Mouse (Mus musculus): ENCODE data around the gene Atp5g1.
"Not testable (repeated sequence)": the region's sequence is repeated elsewhere in the genome, so short reads cannot be mapped to it uniquely, and the experiment has no call there.

The Atp5g1 gene

DNA sequence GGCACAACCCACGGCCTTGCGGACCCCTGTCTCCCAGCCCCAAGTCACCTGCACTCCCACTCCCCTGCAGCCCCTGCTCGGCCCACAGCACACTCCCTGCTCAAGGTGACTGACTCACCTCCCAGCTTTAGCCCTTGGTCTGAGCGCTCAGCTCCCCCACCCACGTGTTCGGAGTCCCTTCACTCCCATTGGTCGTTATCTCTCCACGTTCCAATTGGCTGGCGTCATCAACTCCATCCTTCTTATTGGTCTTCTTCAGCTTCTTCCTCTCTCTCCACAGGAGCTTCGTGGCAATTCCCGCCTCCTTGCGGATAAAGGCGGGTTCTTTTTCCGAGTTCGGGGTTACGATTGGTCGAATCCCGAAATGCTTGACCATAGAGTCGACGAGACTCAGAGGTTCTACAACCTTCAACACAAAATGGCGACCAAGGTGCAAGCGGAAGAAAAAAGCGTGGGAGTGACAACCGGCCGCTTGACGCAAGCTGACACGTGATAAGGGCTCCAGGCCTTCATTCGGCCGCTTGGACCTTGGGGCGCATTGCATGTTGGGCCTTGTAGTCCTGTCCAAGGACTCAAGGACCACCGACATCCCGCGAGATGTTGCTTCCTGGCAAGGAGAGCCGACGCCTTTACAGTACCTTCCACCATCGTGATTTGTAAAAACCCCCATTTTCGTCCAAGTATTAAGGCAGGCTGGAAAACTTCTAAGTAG is at the start of gene Atp5g1:
Atp5g1 (minus strand) TSS at position 162 of the 712 bp plus-strand sequence.
- DNase-seq (ENCODE audit: low read depth, low spot score): peak; percentile 99

GRCm38 (mm10) chr11:96124052-96124914 is 48.8 kb upstream of the Atp5g1 start:
- DNase-seq (ENCODE audit: low read depth, low spot score): no peak

DNA sequence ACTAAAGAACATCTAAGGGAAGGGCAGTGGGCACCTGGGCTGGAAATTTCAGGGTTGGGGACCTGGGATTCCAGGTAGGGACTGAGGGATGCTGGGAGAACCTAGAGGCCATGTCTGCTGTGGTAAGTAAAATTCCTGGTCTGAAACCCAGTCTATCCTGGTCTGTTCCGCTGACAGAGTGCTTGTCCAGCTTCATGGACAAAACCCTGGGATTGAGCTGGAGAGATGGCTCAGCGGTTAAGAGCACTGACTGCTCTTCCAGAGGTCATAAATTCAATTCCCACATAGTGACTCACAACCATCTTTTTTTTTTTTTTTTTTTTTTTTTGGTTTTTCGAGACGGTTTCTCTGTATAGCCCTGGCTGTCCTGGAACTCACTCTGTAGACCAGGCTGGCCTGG is 47.3 kb upstream of the Atp5g1 start:
- not testable (repeated sequence) for DNase-seq (ENCODE audit: low read depth, low spot score)

- DNase-seq (ENCODE audit: low read depth, low spot score): no peak
Measured at GRCm38 (mm10) chr11:96119401-96119800, 43.9 kb upstream of the Atp5g1 start.

DNA sequence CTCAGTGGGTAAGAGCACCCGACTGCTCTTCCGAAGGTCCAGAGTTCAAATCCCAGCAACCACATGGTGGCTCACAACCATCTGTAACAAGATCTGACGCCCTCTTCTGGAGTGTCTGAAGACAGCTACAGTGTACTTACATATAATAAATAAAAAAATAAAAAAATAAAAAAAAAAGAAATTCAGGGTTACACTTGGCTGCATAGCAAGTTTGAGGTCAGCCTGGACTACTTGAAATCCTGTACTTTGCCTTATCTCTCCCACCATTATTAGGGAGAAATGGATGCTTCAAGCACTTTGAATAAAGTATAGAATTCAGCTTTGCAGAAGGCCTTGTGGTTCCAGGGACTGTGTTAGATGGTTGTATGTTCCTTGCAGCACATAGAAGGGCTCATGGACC is 41.5 kb upstream of the Atp5g1 start:
- DNase-seq (ENCODE audit: low read depth, low spot score): not testable (repeated sequence)

DNA sequence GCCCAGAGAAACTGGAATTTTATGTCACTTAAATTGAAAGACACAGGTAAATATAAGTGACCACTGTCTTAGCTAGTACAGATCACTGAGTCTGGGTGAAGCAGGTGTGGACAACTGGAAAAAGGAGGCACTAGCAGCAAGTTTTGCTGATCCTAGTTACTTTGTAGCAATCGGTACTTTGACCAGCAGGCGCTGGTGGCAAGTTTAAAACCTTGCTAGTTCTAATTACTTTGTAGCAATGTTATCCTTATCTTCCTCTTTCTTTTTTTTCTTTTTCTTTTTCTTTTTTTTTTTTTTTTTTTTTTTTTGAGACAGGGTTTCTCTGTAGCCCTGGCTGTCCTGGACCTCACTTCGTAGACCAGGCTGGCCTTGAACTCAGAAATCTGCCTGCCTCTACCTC is 40.6 kb upstream of the Atp5g1 start:
- DNase-seq (ENCODE audit: low read depth, low spot score): no peak

DNA sequence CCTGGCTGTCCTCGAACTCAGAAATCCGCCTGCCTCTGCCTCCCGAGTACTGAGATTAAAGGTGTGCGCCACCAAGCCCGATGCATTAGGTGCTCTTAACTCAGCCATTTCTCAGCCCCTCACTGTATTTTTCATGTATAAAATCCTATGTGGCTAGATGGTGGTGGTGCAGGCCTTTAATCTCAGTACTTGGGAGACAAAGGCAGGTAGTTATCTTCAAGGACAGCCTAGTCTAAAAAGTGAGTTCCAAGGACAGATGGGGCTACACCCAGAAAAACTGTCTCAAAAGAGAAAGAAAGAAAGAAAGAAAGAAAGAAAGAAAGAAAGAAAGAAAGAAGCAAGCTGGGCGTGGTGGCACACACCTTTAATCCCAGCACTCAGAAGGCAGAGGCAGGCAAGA is 39.9 kb upstream of the Atp5g1 start:
- no peak for DNase-seq (ENCODE audit: low read depth, low spot score)

DNA sequence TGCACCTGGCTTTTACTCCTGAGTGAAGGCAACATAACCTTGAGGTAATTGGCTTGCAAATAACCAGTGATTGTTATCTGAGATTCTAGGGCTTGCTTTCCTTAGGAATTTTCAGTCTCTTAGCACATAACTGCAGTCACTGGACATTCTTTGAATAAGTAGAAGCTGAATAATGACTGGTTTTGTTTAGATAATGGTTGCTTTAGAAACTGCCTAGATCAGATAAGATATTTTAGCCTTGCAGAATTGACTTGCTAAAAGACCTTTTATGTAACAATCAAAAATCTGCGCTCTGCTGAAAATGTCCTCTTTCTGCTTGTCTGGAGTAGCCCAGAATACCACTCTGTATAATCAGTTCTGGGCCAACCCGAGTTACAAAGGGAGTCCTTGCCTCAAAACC is 38.6 kb upstream of the Atp5g1 start:
- DNase-seq (ENCODE audit: low read depth, low spot score): no peak

DNA sequence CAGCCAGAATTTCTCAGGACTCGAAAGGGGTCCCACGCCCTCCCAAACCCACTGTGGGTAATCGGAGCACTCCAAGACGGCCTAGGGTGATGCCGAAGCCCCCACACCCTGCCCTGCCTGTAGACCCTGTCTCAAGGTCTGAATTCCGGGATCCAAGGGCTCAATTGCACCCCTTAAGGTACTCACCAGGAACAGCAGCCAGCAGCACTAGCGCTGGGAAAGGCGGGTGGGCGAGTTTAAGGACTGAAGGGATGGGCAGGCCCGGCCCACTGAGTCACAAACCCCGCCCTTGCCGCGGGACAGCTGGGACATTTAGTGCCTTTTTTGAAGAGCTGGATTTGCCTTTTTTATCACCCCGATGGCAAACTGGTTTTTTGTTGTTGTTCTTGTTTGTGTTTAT is 36.3 kb upstream of the Atp5g1 start, which contains the start of gene Calcoco2:
Calcoco2 (minus strand) TSS at position 214 of the 400 bp plus-strand sequence.
- no peak for DNase-seq (ENCODE audit: low read depth, low spot score)

DNA sequence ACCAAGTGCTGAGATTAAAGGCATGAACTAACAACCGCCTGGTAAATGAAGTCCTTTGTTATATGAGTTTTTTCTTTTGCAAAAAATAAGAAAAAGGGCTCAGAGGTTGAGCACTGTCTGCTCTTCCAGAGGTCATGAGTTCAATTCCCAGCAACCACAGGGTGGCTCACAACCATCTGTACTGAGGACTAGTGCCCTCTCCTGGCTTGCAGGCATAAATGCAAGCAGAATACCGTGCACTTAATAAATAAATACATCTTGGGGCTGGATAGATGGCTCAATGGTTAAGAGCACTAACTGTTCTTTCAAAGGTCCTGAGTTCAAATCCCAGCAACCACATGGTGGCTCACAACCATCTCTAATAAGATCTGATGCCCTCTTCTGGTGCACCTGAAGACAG is 35.5 kb upstream of the Atp5g1 start:
- DNase-seq (ENCODE audit: low read depth, low spot score): not testable (repeated sequence)

DNA sequence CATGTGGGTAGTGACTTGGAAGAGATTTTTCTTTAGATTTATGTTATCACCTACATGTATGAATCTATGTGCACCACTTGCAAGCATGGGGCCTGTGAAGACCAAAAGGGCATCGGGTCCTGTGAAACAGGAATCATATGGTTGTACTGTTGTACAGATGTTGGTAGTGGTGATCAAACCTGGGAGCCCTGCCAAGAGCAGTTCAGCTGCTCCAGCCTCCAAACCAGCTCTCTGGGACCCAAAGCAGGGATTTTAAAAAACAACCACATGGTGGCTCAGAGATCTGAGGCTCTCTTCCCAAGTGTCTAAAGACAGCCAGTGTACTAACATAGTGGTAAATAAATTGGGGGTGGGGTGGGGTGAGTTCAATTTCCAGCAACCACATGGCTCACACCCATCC is 32.9 kb upstream of the Atp5g1 start:
- DNase-seq (ENCODE audit: low read depth, low spot score): no peak

DNA sequence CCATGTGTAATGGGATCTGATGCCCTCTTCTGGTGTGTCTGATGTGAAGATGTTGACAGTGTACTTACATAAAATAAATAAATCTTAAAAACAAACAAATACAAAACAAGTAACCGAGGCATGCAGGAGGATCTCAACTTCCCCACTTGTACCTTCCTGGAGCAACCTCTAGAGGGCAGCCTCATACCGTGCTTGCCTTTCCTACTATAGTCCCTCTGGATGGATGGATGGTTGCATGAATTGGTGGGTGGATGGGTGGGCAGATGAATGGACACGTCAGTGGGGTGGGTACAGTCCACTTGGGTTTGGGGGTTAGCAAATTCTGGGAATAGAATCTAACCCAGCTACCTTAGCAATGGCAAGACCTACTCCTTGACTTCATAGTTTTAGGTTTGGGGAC is 17.9 kb upstream of the Atp5g1 start:
- peak; percentile 69 for DNase-seq (ENCODE audit: low read depth, low spot score)

GRCm38 (mm10) chr11:96092674-96093291 is 17.3 kb upstream of the Atp5g1 start:
- DNase-seq (ENCODE audit: low read depth, low spot score): no peak

- DNase-seq (ENCODE audit: low read depth, low spot score): peak; percentile 48
Measured at GRCm38 (mm10) chr11:96091073-96091472, 15.6 kb upstream of the Atp5g1 start.

DNA sequence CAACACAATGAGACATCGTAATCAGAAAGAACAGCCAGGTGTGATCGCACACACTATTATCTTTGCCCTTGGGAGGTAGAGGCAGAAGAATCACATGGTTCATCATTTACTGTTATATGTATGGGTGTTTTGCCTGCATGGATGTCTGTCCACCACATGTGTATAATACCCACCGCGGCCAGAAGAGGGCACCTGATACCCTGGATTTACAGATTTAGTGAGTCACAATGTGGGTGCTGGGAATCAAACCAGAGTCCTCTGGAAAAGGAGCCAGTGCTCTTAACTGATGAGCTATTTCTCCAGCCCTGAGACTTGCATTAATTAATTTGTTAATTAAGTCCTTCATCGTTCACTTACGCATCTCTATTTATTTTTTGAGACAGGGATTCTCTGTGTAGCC is 12.5 kb upstream of the Atp5g1 start:
- no peak for DNase-seq (ENCODE audit: low read depth, low spot score)

- DNase-seq (ENCODE audit: low read depth, low spot score): no peak
Measured at GRCm38 (mm10) chr11:96082682-96083081, 7.2 kb upstream of the Atp5g1 start.

DNA sequence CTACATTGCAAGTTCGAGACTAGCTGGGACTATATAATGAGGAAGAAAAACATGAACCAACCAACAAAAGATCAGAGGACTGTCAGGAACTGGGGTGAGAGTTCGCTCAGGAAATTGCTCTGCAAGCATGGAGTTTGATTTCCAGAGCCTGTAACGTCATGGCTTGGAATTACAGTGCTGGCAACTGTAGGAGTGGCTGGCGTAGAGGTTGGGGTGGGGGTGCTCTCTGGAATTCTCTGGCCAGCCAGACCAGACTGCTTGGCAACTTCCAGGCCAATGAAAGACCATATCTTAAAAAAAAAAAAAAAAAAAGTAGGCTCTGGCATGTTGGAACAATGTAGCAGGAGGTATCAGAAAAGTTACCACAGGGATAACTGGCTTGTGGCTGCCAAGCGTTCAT is 5.3 kb upstream of the Atp5g1 start:
- no peak for DNase-seq (ENCODE audit: low read depth, low spot score)

- DNase-seq (ENCODE audit: low read depth, low spot score): peak; percentile 20
Measured at GRCm38 (mm10) chr11:96076221-96077105, 993 bp upstream of the Atp5g1 start.

DNA sequence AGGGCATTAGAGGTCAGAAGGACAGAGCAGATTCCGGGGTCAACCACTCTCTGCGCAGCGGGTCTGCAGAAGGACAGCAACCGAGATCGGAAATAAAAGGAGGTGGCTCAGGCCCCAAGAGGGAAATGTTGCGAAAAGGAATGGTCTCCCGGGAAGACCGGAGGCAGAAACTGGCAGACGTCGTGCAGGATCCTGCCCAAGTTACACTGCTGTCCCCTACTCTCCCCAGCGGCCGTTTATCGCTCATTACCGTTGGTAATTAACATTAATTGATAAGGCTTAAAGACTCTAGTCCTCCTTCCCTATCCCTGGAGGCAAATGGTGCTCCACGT is 327 bp downstream of the Atp5g1 start:
- no peak for DNase-seq (ENCODE audit: low read depth, low spot score)

DNA sequence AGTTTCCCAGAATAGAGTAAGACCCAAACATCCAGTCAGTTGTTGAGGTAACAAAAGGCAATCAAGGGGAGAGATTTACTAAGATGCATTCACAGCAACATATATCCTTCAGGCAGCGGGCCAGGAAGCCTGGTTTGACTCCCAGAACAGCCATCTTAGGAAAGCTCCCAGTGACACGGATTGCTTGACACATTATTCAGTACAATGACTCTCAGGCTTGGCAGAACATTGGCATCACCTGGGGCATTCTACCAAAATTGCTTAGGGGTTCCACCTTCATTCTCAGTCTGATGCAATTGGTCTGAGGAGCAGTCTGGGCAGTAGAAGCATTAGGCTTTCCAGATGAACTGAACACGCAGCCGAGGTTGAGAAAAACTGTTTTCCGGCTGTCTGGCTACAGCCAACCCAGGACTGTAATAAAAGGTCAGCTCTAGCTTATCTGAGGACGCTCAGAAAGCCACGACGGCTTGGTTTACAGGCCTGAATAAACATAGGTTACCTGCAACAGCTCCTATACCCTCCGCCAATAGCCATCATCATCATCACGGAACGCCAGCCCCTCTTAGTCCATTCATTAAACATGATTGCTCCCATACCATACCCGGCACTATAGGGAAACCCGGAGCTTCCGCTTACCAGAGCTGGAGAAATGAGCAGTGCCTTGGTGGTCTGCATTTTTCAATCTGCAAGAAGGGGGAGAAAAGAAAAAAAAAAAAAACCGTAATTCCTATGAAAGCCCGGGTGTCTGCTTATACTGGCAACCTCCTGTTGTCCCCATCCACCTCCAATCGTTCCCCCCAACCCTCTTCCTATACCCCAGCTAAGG is 906 bp downstream of the Atp5g1 start:
- no peak for DNase-seq (ENCODE audit: low read depth, low spot score)

All from CD4-positive, CD25-positive, alpha-beta regulatory T cell, adult 2 months (primary cell).